Mouse (Mus musculus) cerebellum, adult 2 months (tissue): Measurements from ENCODE around the gene Nrxn1. TPM values are rescaled to one million over a fixed set of nuclear protein-coding genes. Genes with fewer than 3 reads are reported as not detected.

Source experiments
- DNase-seq, 2 experiments: peaks; one replicate each; pipeline ENCODE4 v3.0.0; 2021
- H3K27ac ChIP-seq: fragments of 200-500 bp; 2 replicates; pipeline ENCODE4 v1.5.1; 2012; ENCODE audit warnings: low read length, control low read depth, inconsistent platforms; ENCODE audit not compliant: insufficient read depth
- H3K27me3 ChIP-seq: fragments of 200-500 bp; 2 replicates; pipeline ENCODE4 v1.6.1; 2012; ENCODE audit warnings: inconsistent platforms, mild to moderate bottlenecking, low read length, moderate library complexity; ENCODE audit not compliant: control insufficient read depth, insufficient read depth
- H3K4me1 ChIP-seq: fragments of 200-500 bp; 2 replicates; pipeline ENCODE4 v1.6.1; 2011; ENCODE audit warnings: low read length; ENCODE audit not compliant: control insufficient read depth, insufficient read depth
- H3K4me3 ChIP-seq: fragments of 200-500 bp; replicated peaks from 2 replicates; pipeline ENCODE3; 2011; ENCODE audit warnings: mild to moderate bottlenecking, low read depth, low read length, control low read depth; ENCODE audit not compliant: insufficient read depth
- CTCF ChIP-seq: fragments of 200-500 bp; IDR thresholded peaks from 2 replicates; pipeline ENCODE4 v1.5.1; 2011; ENCODE audit warnings: low read depth, mild to moderate bottlenecking, control low read depth, low read length, moderate library complexity, borderline replicate concordance; ENCODE audit not compliant: insufficient read depth
- POLR2A ChIP-seq: fragments of 200-500 bp; IDR thresholded peaks from 2 replicates; pipeline ENCODE4 v1.6.1; 2011; ENCODE audit warnings: low read length, control low read depth, borderline replicate concordance; ENCODE audit not compliant: insufficient read depth
- WGBS: fragments of 180-500 bp; shearing (Covaris S2); methylation state at CpG from one replicate; pipeline ENCODE4 v1.1.7; 2018; 5-methylcytosine and 5-hydroxymethylcytosine counted together
- polyA plus RNA-seq: library from polyadenylated mRNA; depleted of rRNA; stranded (reverse); fragments of >200 nt; gene quantifications from 2 replicates; pipeline ENCODE4 v1.2.3, GENCODE M21; 2012

Nrxn1 gene
- polyA plus RNA-seq, 1 experiment: 143 TPM

GRCm38 (mm10) chr17:90817898-90818297 is 275.0 kb downstream of the Nrxn1 start:
- no peak for TF ChIP-seq CTCF
- TF ChIP-seq POLR2A: no peak
- Histone ChIP-seq H3K4me1 (peaks cover 11% of the 10 kb centered on the region; the same call in 1 of the 2 replicates), H3K4me3 (no peak overlapping the region), H3K27me3 (no peaks in the 10 kb centered on the region), H3K27ac (no peak overlapping the region)
- DNase-seq: peak in 1 of 2 experiments; percentile 45
- WGBS: 51% methylated on average over 2 of the region's 2 CpGs

DNA sequence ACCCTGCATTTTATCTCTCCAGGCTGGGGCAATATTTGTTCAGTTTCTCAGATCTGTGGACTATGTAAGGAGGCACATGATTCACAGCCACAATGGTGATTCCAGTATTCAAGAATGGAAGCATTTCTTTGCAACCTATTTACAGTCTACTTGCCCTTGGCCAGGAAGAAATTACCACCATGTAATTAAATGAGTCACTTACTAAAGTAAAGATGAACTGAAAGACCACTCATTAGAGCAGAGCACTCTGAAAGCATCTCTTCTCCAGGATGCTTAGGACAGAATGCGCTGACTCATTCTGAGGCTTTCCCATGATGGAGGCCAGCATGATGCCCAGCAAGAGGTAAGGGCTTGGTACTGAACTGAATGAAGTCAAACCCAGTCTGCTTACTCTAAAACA is 277.6 kb downstream of the Nrxn1 start:
- WGBS: 88% methylated on average over 1 of the region's 1 CpGs
- peak in 1 of 2 experiments; percentile 58 for DNase-seq
- H3K27ac ChIP-seq: peak overlapping the region; percentile 39; the same call in 1 of the 2 replicates

GRCm38 (mm10) chr17:90813760-90814159 is 279.1 kb downstream of the Nrxn1 start:
- TF ChIP-seq POLR2A: no peak
- no peak for TF ChIP-seq CTCF
- H3K4me1 ChIP-seq: peaks cover 12% of the 10 kb centered on the region; the same call in 1 of the 2 replicates
- H3K27me3 ChIP-seq: no peaks in the 10 kb centered on the region
- DNase-seq: peak in 1 of 2 experiments; percentile 86
- no peak overlapping the region for H3K27ac ChIP-seq
- H3K4me3 ChIP-seq: no peak overlapping the region

More for the DNA sequence above, 277.6 kb downstream of the Nrxn1 start:
- Histone ChIP-seq H3K27me3 (no peaks in the 10 kb centered on the region), H3K4me1 (peaks cover 14% of the 10 kb centered on the region; the same call in 1 of the 2 replicates), H3K4me3 (no peak overlapping the region)
- TF ChIP-seq CTCF: no peak

DNA sequence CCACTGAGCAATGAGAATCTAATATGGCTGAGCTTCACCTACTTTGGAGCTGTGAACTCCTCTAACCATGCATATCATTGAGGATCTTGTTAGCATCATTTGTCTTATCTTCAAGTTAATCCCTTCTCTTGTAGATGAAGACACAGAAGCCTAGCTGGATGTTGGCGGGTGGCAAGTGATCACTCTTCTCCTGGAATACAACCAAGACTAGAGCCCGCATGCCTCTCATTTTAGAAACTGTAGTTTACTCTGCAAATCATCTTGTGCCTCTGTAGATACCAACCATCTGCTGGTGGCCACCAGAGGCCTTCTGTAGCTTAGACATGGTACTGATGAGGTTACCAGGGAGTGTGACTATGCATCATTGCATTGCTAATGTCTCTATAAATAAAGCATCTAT is 280.4 kb downstream of the Nrxn1 start:
- no peaks in the 10 kb centered on the region for H3K27me3 ChIP-seq
- 0 out of 2 replicates have a peak overlapping the region, but pooled peaks have one; percentile 47 for H3K27ac ChIP-seq
- 30% methylated on average over 2 of the region's 2 CpGs for WGBS
- H3K4me1 ChIP-seq: peaks cover 9% of the 10 kb centered on the region; the same call in 1 of the 2 replicates
- no peak overlapping the region for H3K4me3 ChIP-seq
- DNase-seq: peak in 1 of 2 experiments; percentile 44
- TF ChIP-seq POLR2A (no peak), CTCF (no peak)

DNA sequence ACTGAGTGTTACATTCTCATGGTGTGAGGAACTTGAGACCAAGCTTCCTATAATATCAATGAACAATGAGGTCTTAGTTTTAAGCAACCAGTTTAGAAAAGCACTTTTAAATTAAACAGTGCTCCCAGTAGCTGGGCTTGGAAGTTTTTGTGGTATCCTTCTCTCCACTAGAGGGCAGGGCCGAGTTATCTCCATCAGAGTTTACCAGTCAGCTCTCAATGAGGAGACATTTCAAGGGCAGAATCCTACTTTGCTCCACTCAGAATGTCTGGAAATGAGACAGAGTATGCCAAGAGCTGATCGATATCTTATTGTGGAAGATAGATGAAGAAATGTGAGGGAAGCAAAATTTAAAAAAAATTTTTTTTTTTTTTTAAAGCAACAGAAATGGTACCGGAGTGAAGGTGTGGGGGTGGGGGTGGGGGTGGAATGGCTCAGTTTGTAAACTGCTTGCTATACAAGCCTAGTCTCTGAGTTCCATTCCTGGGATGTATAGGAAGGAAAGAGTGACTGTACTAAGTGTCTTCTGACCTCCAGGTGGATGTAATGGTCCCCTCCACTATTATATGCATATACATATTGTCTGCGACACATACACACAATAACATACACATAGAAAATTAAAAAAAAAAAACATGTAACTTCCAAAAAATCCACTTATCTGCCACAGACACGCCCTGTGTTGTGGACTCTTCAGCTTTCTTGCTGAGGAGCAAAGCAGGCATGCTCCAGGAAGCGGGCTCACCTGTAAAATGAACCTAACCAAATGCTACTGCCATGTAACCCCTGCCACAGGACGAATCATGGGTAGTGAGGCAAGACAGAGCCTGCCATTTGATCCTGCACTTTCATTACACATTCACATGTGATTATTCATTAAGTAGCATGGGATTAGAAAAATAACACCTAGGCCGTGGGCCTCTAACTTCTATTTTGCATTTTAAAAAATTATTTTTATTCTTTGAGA is 283.4 kb downstream of the Nrxn1 start:
- no peak overlapping the region for H3K27ac ChIP-seq
- 63% methylated on average over 8 of the region's 8 CpGs for WGBS
- DNase-seq: peak; percentile 69 to 75
- H3K27me3 ChIP-seq: no peaks in the 10 kb centered on the region
- no peak overlapping the region for H3K4me3 ChIP-seq
- TF ChIP-seq CTCF: peak; percentile 60; the same call in 1 of the 2 replicates
- no peak for TF ChIP-seq POLR2A
- peaks cover 4% of the 10 kb centered on the region; the same call in 1 of the 2 replicates for H3K4me1 ChIP-seq

DNA sequence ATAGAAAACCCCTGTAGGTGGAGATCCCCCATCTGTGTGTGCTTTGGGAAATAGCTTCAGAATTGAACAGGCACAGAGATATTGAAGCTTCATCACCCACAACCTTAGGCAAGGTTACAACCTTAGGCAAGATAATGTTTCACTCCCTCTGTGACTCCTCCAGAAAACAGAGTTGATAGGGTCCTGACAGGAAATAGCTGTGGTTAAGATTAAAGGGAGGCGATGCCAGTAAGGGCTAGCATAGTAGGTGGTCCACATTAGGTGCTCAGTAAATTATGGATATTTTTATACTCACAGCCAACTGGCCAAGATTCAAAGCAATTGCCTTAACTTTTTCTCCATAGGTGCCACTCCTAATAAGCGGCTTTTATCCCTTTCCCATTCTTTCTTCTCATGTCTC is 284.6 kb downstream of the Nrxn1 start:
- DNase-seq: no peak
- H3K4me3 ChIP-seq: no peak overlapping the region
- no peaks in the 10 kb centered on the region for H3K27me3 ChIP-seq
- H3K4me1 ChIP-seq: peaks cover 4% of the 10 kb centered on the region; the same call in 1 of the 2 replicates
- no peak overlapping the region for H3K27ac ChIP-seq
- 91% methylated on average over 2 of the region's 2 CpGs for WGBS
- no peak for TF ChIP-seq POLR2A
- TF ChIP-seq CTCF: no peak

DNA sequence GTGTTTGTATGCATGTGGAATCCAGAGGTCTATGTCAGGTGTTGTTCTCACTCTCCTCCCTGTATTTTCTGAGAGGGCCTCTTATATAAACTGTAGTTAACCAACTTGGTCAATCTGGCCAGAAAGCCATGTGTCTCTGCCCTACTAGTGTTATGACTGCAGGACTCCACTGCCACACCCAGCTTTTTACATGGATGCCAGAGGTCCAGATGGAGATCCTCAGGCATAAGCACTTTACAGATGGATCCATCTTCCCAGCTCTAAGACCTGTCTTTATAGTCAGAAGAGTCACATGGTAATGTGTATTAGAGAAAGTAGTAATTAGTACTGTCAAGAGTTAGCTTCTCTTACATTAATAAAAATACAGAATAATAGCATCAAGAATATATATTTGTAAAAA is 285.7 kb downstream of the Nrxn1 start:
- Histone ChIP-seq H3K4me3 (no peak overlapping the region), H3K27me3 (no peaks in the 10 kb centered on the region), H3K27ac (no peak overlapping the region), H3K4me1 (no peaks in the 10 kb centered on the region; the same call in 1 of the 2 replicates)
- DNase-seq: peak in 1 of 2 experiments; percentile 55
- TF ChIP-seq CTCF: no peak
- TF ChIP-seq POLR2A: no peak
